Mouse (Mus musculus) lung, postnatal 4 days (tissue): ENCODE data around the gene Sh3bp5l.

Source experiments
- DNase-seq, 2 experiments: peaks; one replicate each; pipeline ENCODE4 v3.0.0; 2021

Gene Sh3bp5l

GRCm38 (mm10) chr11:58330276-58331148 lies at the start of gene Sh3bp5l, which contains the start of gene Zfp672:
Gene Sh3bp5l, plus strand, starts transcription at chr11:58330724.
Gene Zfp672, minus strand, starts transcription at chr11:58330339.
- peak; percentile 91 for DNase-seq

- DNase-seq = no peak
These were observed 48.5 kb upstream of the Sh3bp5l start for GRCm38 (mm10) chr11:58281970-58282496.

GRCm38 (mm10) chr11:58282518-58282917 lies 48.0 kb upstream of the Sh3bp5l start:
- DNase-seq = no peak

- no peak for DNase-seq
These were observed 40.4 kb upstream of the Sh3bp5l start for GRCm38 (mm10) chr11:58289992-58290682.

- no peak for DNase-seq
These were observed 39.7 kb upstream of the Sh3bp5l start for GRCm38 (mm10) chr11:58290812-58291211.

GRCm38 (mm10) chr11:58292791-58293190 lies 37.7 kb upstream of the Sh3bp5l start:
- no peak for DNase-seq

GRCm38 (mm10) chr11:58297396-58297795 lies 33.1 kb upstream of the Sh3bp5l start:
- DNase-seq = peak in 1 of 2 experiments; percentile 8

- DNase-seq = peak; percentile 60 to 82
These were observed 29.5 kb upstream of the Sh3bp5l start for GRCm38 (mm10) chr11:58301057-58301456.

GRCm38 (mm10) chr11:58301837-58302754 lies 28.4 kb upstream of the Sh3bp5l start:
- peak; percentile 94 to 96 for DNase-seq

- no peak for DNase-seq
These were observed 27.6 kb upstream of the Sh3bp5l start for GRCm38 (mm10) chr11:58302774-58303445.

GRCm38 (mm10) chr11:58303594-58303993 lies 26.9 kb upstream of the Sh3bp5l start:
- DNase-seq = peak in 1 of 2 experiments; percentile 6

GRCm38 (mm10) chr11:58305299-58305698 lies 25.2 kb upstream of the Sh3bp5l start:
- DNase-seq = peak in 1 of 2 experiments; percentile 18

- DNase-seq = peak; percentile 95 to 97
These were observed 23.6 kb upstream of the Sh3bp5l start, which contains the start of gene Zfp692 for GRCm38 (mm10) chr11:58306860-58307308. Gene Zfp692, plus strand, starts transcription at chr11:58307069.

GRCm38 (mm10) chr11:58307411-58308080 lies 23.0 kb upstream of the Sh3bp5l start:
- peak; percentile 69 to 79 for DNase-seq

GRCm38 (mm10) chr11:58308661-58309060 lies 21.9 kb upstream of the Sh3bp5l start:
- DNase-seq = peak in 1 of 2 experiments; percentile 18

- no peak for DNase-seq
These were observed 16.5 kb upstream of the Sh3bp5l start for GRCm38 (mm10) chr11:58314069-58314468.

GRCm38 (mm10) chr11:58315536-58316168 lies 14.9 kb upstream of the Sh3bp5l start:
- DNase-seq = no peak

- DNase-seq = no peak
These were observed 14.2 kb upstream of the Sh3bp5l start for GRCm38 (mm10) chr11:58316344-58316743.

GRCm38 (mm10) chr11:58316768-58317390 lies 13.6 kb upstream of the Sh3bp5l start:
- DNase-seq = no peak
